Mouse (Mus musculus) forebrain, postnatal 0 days (tissue): Measurements from ENCODE around the gene Lztr1. TPM values are rescaled to one million over a fixed set of nuclear protein-coding genes. Genes with fewer than 3 reads are reported as not detected.
"Not testable (repeated sequence)": the region's sequence is repeated elsewhere in the genome, so short reads cannot be mapped to it uniquely, and the experiment has no call there.

Experiments
- ATAC-seq: fragments of 200-750 bp; cut with Nextera tagmentation; 2 replicates; pipeline ENCODE4 v1.8.0; 2017; ENCODE audit warnings: mild to moderate bottlenecking, moderate library complexity
- DNase-seq: peaks from one replicate; pipeline ENCODE4 v3.0.0-alpha.2; 2015
- H3K27ac ChIP-seq: fragments of 300-500 bp; sonication (generic); 2 replicates; pipeline ENCODE4 v1.5.1; 2014; ENCODE audit warnings: low read depth, mild to moderate bottlenecking, antibody characterized with exemption, low read length, moderate library complexity, mixed read lengths
- H3K27me3 ChIP-seq: fragments of 300-500 bp; sonication (generic); 2 replicates; pipeline ENCODE4 v1.6.1; 2014; ENCODE audit warnings: mild to moderate bottlenecking, low read length, mixed read lengths; ENCODE audit not compliant: insufficient read depth
- H3K36me3 ChIP-seq: fragments of 300-500 bp; sonication (generic); 2 replicates; pipeline ENCODE4 v1.6.1; 2014; ENCODE audit warnings: mild to moderate bottlenecking, moderate library complexity; ENCODE audit not compliant: insufficient read depth
- H3K4me1 ChIP-seq: fragments of 300-500 bp; sonication (generic); 2 replicates; pipeline ENCODE4 v1.6.1; 2014; ENCODE audit warnings: antibody characterized with exemption; ENCODE audit not compliant: insufficient read depth
- H3K4me2 ChIP-seq: fragments of 300-500 bp; sonication (generic); 2 replicates; pipeline ENCODE4 v1.6.1; 2014; ENCODE audit warnings: low read depth, mild to moderate bottlenecking, moderate library complexity
- H3K4me3 ChIP-seq: fragments of 300-500 bp; sonication (generic); 2 replicates; pipeline ENCODE4 v1.5.1; 2014; ENCODE audit warnings: low read depth, low read length, mixed read lengths
- H3K9ac ChIP-seq: fragments of 300-500 bp; sonication (generic); 2 replicates; pipeline ENCODE4 v1.6.1; 2014; ENCODE audit warnings: mild to moderate bottlenecking
- H3K9me3 ChIP-seq: fragments of 300-500 bp; sonication (generic); 2 replicates; pipeline ENCODE4 v1.6.1; 2016; ENCODE audit warnings: low read length
- CTCF ChIP-seq: sonication (generic); IDR thresholded peaks from 2 replicates; pipeline ENCODE4 v1.5.1; 2016; ENCODE audit warnings: antibody characterized with exemption, control low read depth, low read depth
- WGBS: fragments of 180-500 bp; shearing (Covaris S2); extraction: QIAGEN DNeasy Blood & Tissue Kit; methylation state at CpG from one replicate; pipeline ENCODE4 v1.1.7; 2014; 5-methylcytosine and 5-hydroxymethylcytosine counted together
- polyA plus RNA-seq: library from polyadenylated mRNA; unstranded; fragments of >200 nt; fragmentation: Nextera tagmentation; extraction: Ambion mirVana; gene quantifications from 2 replicates; pipeline ENCODE4 v1.2.1, GENCODE M21; 2015
- total RNA-seq: library from RNA; depleted of rRNA; stranded (reverse); fragments of >200 nt; gene quantifications from 2 replicates; pipeline ENCODE4 v1.2.3, GENCODE M21; 2014

Lztr1 gene
- total and polyA plus RNA-seq, 2 experiments from 2014 or later: 103 to 244 TPM

GRCm38 (mm10) chr16:17532271-17532670 lies 23.8 kb downstream of the Lztr1 start:
- no peak overlapping the region for H3K4me3 ChIP-seq
- no peaks in the 10 kb centered on the region for H3K27me3 ChIP-seq
- peak; percentile 40 for TF ChIP-seq CTCF
- peaks cover 18% of the 10 kb centered on the region for H3K36me3 ChIP-seq
- DNase-seq (no peak), ATAC-seq (no peak)
- no peak overlapping the region for H3K4me2 ChIP-seq
- no peaks in the 10 kb centered on the region for H3K9me3 ChIP-seq
- no peak overlapping the region for H3K9ac ChIP-seq
- peaks cover 14% of the 10 kb centered on the region for H3K4me1 ChIP-seq
- 68% methylated on average over 4 of the region's 4 CpGs for WGBS
- H3K27ac ChIP-seq: no peak overlapping the region

GRCm38 (mm10) chr16:17532676-17533329 lies 24.3 kb downstream of the Lztr1 start:
- 79% methylated on average over 14 of the region's 14 CpGs for WGBS
- Histone ChIP-seq H3K4me1 (peaks cover 14% of the 10 kb centered on the region), H3K27me3 (no peaks in the 10 kb centered on the region), H3K27ac (no peak overlapping the region), H3K4me2 (no peak overlapping the region), H3K9me3 (no peaks in the 10 kb centered on the region), H3K4me3 (no peak overlapping the region), H3K9ac (no peak overlapping the region), H3K36me3 (peaks cover 13% of the 10 kb centered on the region)
- DNase-seq (no peak), ATAC-seq (no peak)
- no peak for TF ChIP-seq CTCF

- Histone ChIP-seq H3K27me3 (no peaks in the 10 kb centered on the region; the same call in 1 of the 2 replicates), H3K4me1 (peaks cover 5% of the 10 kb centered on the region), H3K4me2 (no peak overlapping the region), H3K27ac (no peak overlapping the region), H3K4me3 (no peak overlapping the region), H3K36me3 (no peaks in the 10 kb centered on the region), H3K9me3 (no peaks in the 10 kb centered on the region), H3K9ac (no peak overlapping the region)
- TF ChIP-seq CTCF: no peak
- no peak for ATAC-seq
- DNase-seq: no peak
- 91% methylated on average over 3 of the region's 3 CpGs for WGBS
Observed at GRCm38 (mm10) chr16:17536584-17536983, 28.1 kb downstream of the Lztr1 start.

GRCm38 (mm10) chr16:17542632-17543031 lies 34.1 kb downstream of the Lztr1 start:
- ATAC-seq: no peak
- H3K36me3 ChIP-seq: no peaks in the 10 kb centered on the region
- H3K4me3 ChIP-seq: no peak overlapping the region
- no peak overlapping the region for H3K9ac ChIP-seq
- no peaks in the 10 kb centered on the region for H3K4me1 ChIP-seq
- no peak for DNase-seq
- no peak overlapping the region for H3K4me2 ChIP-seq
- H3K9me3 ChIP-seq: no peaks in the 10 kb centered on the region
- H3K27ac ChIP-seq: no peak overlapping the region
- no peaks in the 10 kb centered on the region; the same call in 1 of the 2 replicates for H3K27me3 ChIP-seq
- 80% methylated on average over 2 of the region's 2 CpGs for WGBS
- no peak for TF ChIP-seq CTCF

- H3K9ac ChIP-seq: no peak overlapping the region
- no peaks in the 10 kb centered on the region for H3K4me1 ChIP-seq
- 90% methylated on average over 7 of the region's 7 CpGs for WGBS
- H3K4me3 ChIP-seq: no peak overlapping the region
- no peaks in the 10 kb centered on the region for H3K36me3 ChIP-seq
- no peaks in the 10 kb centered on the region for H3K9me3 ChIP-seq
- no peak for TF ChIP-seq CTCF
- H3K27me3 ChIP-seq: no peaks in the 10 kb centered on the region
- no peak overlapping the region for H3K4me2 ChIP-seq
- H3K27ac ChIP-seq: no peak overlapping the region
- no peak for DNase-seq
- ATAC-seq: no peak
Observed at GRCm38 (mm10) chr16:17552837-17553236, 44.3 kb downstream of the Lztr1 start.

GRCm38 (mm10) chr16:17553910-17554685 lies 45.6 kb downstream of the Lztr1 start:
- H3K4me3 ChIP-seq: peak overlapping the region; percentile 13; the same call in 1 of the 2 replicates
- no peaks in the 10 kb centered on the region for H3K4me1 ChIP-seq
- no peaks in the 10 kb centered on the region for H3K36me3 ChIP-seq
- no peak overlapping the region for H3K27ac ChIP-seq
- ATAC-seq (peak; percentile 97), DNase-seq (peak; percentile 60)
- H3K9ac ChIP-seq: no peak overlapping the region
- no peak for TF ChIP-seq CTCF
- H3K27me3 ChIP-seq: no peaks in the 10 kb centered on the region
- WGBS: 8% methylated on average over 18 of the region's 18 CpGs
- H3K4me2 ChIP-seq: peak overlapping the region; percentile 40
- no peaks in the 10 kb centered on the region for H3K9me3 ChIP-seq

- not testable (repeated sequence) for ATAC-seq, H3K4me3 ChIP-seq, H3K27ac ChIP-seq, H3K4me1 ChIP-seq, DNase-seq, H3K9me3 ChIP-seq, H3K36me3 ChIP-seq, H3K27me3 ChIP-seq, H3K4me2 ChIP-seq, H3K9ac ChIP-seq
- 12% methylated on average over 4 of the region's 4 CpGs for WGBS
Observed at GRCm38 (mm10) chr16:17554702-17555101, 46.2 kb downstream of the Lztr1 start.
